Mouse (Mus musculus) layer of hippocampus, postnatal 36 days (tissue): ENCODE measurements around the gene 4930480E11Rik. TPM values are rescaled to one million over a fixed set of nuclear protein-coding genes. Genes with fewer than 3 reads are reported as not detected.
"Not testable (repeated sequence)": the region's sequence is repeated elsewhere in the genome, so short reads cannot be mapped to it uniquely, and the experiment has no call there.

Source experiments
- DNase-seq, 2 experiments: peaks; one replicate each; pipeline ENCODE4 v3.0.0; 2022
- total RNA-seq, 2 experiments: library from RNA; stranded (reverse); gene quantifications; 2 replicates each; pipeline ENCODE4 v1.2.3; 2021

The 4930480E11Rik gene
- not detected for total RNA-seq

GRCm38 (mm10) chrX:78369343-78369742 lies at the start of gene 4930480E11Rik:
TSS of gene 4930480E11Rik (plus strand) at chrX:78369643.
- no peak for DNase-seq

- DNase-seq: not testable (repeated sequence)
These were observed 33.9 kb downstream of the 4930480E11Rik start for GRCm38 (mm10) chrX:78403346-78403745.

Other genes with a start within 250 kb of the 4930480E11Rik start
- gene Gm5938, start 244.2 kb upstream of the 4930480E11Rik start, total RNA-seq: not detected
- gene Obp1b, start 182.9 kb upstream of the 4930480E11Rik start, total RNA-seq: not detected
- not detected for gene Gm14743, start 123.7 kb upstream of the 4930480E11Rik start, total RNA-seq
- 1 to 10 TPM; 4.3 TPM for gene Prrg1, start 214.3 kb downstream of the 4930480E11Rik start, total RNA-seq